Mouse (Mus musculus): Measurements from ENCODE around the gene Tmem63b. TPM values are rescaled to one million over a fixed set of nuclear protein-coding genes. Genes with fewer than 3 reads are reported as not detected.
A peak's percentile ranks its signal among the peaks of the same experiment; 100 is the strongest.

The Tmem63b gene
- 100 to 1,000 TPM; 154 to 155 TPM for total RNA-seq (2021)
- long read RNA-seq, partial matches to known transcripts: 18 of 87 reads
- long read RNA-seq, other reads (novel, unspliced or antisense): 65 of 87 reads

DNA sequence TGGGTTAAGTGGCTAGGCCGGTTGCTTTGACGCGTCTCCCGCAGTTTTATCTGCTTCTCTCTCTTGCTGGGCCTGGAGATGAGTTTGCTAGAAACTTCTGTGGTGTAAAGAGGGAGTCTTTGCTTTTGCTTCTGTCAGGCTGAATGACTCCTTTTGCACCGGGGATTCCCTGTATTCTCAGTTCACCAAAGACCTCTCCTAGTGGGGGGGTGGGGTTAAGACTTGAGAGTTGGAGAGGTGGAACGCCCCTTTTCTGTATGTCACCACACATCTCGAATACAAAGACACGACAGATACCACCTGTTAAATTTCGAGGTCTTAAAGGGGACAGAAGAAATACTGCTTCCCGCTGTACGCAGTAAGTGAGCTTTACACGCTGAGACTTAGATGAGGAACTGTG lies at the start of gene Tmem63b:
TSS of gene Tmem63b (minus strand) at position 190 of the 400 bp plus-strand sequence.
- no peak for DNase-seq (ENCODE audit: low spot score in 2 of 2)

DNA sequence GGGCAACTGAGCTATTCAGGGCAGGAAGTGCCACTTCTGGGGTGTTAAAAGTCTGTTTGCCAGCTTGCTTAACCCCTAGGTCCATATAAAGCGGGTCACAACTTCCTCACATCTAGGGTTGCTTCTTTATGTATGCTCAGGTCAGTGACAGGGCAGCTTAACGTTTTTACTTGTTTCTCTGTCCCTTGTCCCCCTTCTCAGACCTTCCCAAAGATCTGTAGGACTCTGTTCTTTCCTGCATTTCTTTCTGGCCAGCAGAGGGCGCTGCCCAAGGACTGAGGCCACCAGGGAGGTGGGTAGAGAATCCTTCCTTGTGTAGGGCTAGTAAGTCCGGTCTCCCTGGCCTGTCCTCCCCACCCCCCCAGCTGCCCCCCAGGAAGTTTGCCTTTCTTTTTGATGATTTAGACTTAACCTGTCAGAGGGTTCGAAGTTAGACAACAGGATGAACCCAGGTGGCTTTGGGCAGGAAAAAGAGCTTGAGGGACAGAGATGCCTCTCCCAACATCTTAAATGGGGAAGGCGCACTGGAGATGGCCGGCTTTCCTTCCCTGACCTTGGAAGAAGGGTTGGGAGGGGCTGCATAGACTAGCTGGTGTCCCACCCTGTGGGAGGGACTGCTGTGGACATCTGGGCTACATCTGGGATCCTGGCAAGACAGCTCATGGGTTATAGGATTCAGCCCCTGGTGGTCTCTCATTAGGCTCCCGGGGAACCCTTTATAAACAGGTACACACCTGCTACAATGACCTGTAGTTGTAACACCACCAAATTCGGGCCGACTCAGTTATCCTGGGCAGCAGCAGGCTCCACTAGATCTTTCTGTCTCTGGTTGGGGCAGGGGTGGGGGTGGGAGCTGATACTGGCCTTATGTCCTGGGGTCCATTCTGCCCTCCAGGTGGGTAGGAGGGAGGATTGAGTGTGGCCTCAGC lies 48.9 kb upstream of the Tmem63b start:
- peak; percentile 72 to 91 for DNase-seq (ENCODE audit: low spot score in 2 of 2)

DNA sequence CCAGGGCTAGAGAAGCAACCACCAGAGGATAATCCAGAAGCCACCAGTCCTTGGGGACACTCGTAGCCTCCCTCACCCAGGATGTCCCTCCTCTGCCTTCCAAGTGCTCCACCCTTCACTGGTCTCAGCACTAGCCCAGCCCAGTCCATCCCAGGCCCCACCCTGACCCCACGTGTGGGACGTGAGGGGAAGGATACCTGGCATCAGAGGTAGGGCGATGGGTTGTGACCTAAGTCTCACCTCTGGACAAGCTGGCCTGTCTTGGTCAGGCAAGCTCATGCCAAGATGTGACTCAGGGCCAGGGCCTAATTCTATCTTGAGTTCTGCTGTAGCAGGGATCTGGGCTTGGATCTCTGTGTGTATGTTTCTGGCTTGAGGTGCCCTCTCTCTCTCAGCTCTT lies 48.2 kb upstream of the Tmem63b start:
- no peak for DNase-seq (ENCODE audit: low spot score in 2 of 2)

DNA sequence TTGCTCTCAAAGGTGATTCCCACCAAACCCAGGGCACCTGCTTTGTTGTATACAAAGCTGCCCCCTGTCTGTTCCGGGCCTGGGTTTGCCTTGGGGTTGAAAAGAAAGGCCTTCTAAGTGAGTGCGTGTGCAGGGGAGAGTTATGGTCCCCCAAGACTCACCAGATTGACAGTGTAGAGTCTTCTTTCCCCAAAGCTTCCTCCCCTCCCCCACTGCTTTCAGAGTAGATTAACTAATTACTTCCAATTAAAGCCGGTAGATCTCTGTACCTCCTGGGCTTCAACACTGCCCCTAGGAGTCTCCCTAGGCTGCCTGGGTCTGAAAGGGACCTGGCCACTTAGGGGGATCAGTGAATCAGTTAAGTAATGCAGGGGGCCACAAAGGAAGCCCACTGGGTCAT lies 47.6 kb upstream of the Tmem63b start:
- no peak for DNase-seq (ENCODE audit: low spot score in 2 of 2)

DNA sequence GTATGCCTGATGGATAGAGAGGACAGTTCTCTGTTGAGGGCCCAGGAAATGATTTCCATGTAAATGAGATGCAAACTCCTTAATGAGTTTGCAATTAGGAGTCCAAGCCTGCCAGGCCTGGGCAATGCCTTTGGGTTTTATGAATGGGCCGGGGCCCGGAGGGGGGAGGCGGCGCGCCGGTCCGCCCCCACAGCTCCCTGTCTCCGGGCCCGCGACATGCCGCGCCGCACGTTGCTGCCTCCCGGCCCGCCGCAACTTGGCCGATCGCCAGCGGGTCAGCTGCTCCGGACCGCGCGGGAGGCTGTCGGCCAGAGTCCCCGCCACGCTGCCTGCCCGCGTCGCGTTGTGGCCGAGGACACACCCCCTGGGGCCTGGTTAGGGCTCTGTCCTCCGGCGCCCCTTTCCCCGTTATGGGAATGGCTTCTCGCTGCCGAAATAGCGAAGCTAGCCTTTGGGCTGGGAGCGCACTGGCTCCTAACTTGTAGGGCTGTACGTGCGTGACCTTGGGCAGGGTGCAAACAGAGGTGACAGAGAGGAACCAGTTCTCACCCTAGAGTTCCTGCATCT lies 47.1 kb upstream of the Tmem63b start, which contains the start of gene 1600014C23Rik:
TSS of gene 1600014C23Rik (minus strand) at position 110 of the 567 bp plus-strand sequence.
- peak; percentile 68 to 72 for DNase-seq (ENCODE audit: low spot score in 2 of 2)

DNA sequence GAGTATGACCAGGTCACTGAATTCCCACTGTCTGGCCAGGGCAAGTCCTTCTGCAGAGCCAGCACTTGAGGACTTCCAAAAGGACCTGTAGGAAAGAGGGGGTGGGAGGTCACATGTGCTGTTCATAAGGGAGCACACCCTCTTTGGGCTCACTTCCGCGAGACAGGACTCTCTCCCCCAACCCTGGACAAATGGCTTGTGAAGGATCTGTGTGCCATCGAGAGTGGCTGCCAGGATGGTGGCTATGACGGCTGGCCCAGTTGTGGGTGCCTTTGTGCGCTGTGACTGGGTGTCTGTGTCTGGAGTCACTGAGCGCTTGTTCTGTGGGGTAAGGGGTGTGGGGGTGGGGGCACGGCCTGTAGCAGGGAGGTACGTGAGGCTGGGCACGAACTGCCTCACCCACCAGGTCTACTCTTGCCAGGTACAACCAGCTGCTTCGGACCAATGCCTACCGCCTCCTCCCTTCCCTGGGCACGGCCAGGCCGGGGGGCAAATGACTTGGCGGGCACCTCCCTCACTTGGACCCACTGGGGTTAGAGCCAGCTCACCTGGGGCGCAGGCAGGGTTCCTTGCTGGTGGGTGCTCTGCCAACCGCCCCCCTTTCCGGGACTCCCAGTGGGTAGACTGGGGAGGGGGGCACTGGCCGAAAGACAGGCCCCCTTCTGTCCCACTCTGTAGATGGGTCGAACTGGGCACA lies 46.5 kb upstream of the Tmem63b start:
- peak in 1 of 2 experiments; percentile 30 for DNase-seq (ENCODE audit: low spot score in 2 of 2)

DNA sequence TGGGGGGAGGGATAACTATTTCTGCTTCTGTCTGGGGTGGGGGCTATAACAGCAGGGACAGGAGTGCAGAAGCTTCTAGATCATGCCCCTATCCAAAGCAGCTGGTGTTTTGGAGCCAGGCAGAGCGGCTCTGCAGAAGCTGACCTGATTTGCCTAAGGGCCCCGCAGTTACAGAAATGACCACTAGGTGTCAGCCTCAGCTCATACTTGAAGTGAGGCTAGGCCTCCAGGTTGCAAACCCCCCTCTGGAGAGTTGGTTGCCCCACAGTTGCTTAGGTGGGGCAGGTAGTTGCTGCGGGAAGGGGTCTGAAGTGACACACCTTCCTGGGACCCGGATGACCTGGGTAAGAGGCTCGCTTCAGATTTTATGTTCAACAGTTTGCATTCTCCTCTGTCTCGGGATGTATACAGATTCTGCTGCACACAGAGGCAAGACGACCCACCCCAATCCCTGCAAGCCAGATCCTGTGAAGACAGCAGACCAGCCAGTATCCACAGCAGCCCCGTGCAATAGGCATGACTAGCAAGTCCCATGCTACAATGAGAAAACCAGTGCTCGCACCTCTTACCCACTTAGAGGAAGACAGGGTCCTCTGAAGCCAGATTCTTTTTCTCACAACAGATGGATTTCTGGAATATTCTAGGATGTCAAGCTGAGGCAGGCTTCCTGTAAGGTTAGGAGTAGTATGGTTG lies 44.6 kb upstream of the Tmem63b start:
- DNase-seq (ENCODE audit: low spot score in 2 of 2): peak; percentile 82 to 96

DNA sequence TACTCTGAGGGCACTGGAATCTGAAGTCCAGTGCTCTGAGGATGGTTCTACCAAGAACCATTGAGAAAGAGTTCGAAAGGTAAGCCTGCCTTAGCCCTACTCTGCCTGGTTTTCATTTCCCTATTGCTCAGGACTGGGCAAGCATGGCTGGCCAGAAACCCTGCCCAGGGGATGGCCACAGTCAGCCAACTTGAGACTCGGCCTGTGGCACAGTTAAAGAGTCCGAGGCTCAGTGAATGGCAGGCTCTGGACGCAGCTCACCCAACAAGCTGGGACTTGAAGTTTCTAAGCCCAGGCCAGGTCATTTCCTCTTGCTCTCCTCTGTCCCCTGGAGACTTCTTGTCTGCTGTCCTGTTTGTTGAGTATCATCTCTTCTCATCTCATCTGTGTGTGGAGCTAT lies 44.0 kb upstream of the Tmem63b start:
- no peak for DNase-seq (ENCODE audit: low spot score in 2 of 2)

DNA sequence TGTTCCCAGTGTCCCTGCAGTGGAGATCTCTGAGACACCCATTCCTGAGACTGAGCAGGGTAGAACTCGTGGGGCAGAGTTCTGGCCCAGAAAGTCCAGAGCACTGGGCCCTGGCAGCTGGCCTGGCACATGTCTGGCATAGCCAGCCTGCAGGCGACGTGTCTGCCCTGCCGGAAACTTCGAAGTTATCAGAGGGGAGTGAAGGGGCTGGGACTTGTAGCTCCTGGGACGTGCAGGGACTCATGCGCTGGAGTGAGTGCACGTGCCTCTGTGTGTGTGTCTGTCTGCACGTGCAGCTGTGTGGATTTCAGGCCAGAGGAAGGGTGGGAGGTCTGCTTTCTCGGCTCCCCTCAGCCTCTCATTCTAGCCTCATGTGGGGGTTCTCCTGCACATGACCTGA lies 42.7 kb upstream of the Tmem63b start:
- DNase-seq (ENCODE audit: low spot score in 2 of 2): no peak

DNA sequence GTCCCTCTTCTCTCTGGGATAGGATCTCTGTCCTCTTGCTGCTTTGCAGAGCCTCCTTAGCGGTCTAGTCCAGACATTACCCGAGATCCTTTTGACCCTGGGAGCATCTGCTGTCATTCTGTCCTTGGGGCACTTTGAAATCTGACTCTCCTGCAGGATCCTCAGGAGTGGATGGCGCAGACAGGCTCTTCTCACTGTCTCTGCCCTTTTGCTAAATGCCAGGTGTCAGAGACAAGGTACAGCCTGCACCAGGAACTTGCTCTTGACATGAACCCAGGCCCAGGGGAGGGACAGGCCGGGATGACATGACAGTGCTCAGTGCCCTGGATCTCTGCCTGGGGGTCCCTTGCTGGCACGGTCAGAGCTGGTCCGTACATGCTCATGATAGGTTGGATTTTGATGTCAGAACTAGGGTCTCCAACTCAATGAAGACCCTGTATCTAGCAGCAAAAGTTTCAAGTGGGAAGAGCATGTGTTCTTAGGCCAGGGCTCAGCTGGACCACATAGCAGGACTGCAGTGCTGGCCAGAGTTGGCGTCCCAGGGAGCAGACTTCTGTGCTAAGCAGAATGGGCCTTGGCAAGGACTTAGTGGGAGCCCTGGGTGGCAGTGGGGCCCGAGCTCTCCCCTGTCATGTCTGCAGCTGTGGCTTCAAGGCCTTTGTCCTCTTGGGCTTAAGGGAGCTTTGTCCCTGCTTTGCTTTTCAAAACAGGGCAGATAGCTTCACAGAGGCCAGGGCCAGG lies 41.4 kb upstream of the Tmem63b start:
- DNase-seq (ENCODE audit: low spot score in 2 of 2): no peak

DNA sequence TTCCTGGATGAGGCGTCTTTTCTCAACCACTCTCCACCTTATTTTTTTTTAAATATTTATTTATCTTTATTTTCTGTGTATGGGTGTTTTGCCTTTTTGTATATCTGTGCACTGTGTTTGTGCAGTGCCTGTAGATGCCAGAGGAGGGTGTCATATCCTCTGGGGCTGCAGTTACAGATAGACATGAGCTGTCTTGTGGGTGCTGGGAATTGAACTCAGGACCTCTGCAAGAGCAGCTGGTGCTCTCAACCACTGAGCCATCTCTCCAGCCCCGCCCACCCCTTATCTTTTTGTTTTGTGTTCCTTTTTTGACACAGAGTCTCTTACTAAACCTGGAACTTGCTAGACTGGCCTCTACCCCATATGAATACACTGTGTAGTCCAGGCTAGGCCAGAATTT lies 40.8 kb upstream of the Tmem63b start:
- no peak for DNase-seq (ENCODE audit: low spot score in 2 of 2)

DNA sequence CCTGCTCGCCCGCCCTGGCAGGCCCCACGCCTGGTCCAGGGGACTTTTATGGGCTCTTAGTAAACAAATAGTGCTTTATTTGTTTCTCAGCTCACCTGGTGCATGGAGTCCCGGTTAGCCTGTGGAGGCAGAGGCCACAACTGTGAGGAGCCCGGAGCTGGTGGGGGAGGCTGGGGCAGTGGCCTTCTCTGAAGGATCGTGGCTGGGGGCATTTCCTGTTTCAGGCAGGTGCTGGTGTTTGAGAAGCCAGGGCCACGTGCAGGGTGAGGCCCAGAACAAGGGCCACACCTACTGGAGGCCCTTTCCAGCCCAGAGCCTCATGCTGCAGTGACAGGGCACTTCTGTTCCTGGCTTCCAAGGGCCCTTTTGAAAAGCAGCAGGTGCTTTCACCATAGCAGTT lies 39.5 kb upstream of the Tmem63b start:
- DNase-seq (ENCODE audit: low spot score in 2 of 2): no peak

DNA sequence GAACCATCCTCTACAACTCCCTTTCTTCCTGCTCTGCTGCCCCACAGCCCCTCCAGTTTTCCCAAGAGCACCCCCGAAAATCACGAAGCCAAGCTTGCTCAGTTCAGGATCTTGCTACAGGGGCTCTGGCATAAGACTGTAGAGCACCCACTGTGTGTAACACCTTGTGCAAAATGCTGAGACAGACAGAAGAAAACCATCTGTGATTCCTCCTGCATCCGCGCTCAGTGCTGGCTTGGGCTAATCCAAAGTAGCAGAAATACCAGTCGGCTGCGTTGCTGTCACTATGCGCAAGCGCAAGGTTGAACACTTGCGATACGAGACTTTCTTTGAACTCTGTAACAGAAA lies 37.8 kb upstream of the Tmem63b start:
- no peak for DNase-seq (ENCODE audit: low spot score in 2 of 2)

DNA sequence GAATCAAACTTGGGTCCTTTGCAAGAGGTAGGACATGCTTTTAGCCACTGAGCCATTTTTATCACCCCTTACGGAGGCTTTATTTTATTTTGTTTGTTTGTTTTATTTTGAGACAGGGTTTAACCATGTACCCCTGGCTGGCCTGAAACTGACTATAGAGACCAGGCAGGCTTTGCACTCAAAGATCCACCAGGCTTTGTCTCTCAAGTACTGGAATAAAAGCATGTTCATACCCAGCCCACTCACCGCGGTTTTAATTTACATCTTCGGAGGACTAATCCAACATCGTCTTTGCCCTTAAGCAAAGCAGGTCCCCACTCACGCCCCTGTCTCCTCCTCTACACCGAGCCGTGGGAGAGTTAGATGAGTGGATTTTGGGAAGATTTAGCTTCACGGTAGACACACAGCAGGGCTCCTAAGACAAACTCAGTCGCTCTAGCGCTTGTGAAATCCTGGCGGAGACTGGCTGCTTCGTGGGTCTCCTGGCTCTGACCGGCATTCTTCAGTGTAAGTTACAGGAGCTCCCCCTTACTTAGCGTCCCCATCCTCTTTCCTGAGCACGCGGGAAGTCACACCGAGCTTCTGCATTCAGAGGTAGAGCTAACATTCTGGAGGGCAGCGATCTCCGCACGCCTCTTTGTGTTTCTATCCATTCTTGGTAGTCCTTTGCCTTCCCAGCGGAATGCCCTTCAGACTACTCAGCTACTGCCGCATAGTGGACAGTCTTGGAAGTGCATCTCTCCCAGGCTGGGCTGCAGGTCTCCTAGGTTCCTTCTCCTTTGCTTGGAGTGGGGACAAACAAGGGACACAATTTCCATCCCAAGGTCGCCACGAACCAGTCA lies 37.2 kb upstream of the Tmem63b start:
- peak; percentile 71 to 87 for DNase-seq (ENCODE audit: low spot score in 2 of 2)

DNA sequence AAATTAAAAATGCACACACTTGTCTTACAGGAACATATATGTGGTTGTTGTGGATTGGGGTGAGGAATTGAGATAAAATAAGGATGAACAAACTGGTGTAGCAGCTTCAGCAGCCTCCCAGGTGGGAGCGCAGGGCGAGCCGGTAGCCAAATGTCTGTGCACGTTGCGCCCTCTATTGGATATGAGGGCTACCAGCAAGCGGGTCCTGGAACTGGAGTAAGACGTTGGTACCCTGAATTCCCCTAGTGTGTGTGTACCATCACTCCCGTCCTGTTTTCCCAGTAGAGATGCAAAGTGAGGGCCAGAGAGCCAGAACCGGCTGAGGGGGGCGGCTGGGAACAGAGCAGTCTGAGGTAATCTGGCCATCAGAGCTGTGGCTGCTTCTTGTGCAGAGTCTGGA lies 31.6 kb upstream of the Tmem63b start:
- DNase-seq (ENCODE audit: low spot score in 2 of 2): peak; percentile 62 to 87

DNA sequence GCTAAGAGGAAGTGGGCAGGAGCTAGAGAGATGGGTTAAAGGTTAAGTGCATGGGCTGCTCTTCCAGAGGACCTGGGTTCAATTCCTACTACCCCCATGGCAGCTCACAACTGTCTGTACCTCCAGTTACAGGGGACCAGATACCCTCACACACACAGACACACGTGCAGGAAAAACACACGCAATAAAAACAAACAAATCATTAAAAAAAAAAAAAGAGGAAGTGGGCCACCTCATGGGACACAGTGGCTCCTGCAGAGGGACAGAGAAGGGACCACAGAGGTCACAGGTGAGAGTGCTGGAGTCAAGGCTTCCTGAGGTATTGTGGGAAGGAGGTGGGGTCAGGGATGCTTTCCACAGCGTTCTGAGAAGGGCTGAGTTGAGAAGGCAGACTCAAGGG lies 24.8 kb upstream of the Tmem63b start:
- no peak for DNase-seq (ENCODE audit: low spot score in 2 of 2)

DNA sequence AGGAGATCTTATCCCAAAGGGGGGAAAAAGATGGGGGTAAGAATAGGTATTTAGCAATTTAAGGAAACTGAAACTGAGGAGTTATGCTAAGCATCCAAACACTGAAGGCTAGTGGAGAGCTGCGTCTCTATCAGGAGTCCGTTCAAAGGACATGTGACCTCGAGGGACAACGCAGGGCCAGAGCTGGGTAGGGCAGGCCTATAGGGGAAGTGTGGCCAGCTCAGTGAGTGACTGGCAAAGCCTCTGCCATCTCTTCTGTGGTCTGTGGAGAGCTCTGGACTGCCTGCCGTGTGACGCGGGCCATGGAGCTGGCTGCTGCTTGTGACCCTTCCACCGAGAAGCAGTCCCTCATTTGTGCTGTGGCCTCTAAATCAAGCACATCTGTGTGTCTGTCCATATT lies 23.7 kb upstream of the Tmem63b start:
- DNase-seq (ENCODE audit: low spot score in 2 of 2): no peak

DNA sequence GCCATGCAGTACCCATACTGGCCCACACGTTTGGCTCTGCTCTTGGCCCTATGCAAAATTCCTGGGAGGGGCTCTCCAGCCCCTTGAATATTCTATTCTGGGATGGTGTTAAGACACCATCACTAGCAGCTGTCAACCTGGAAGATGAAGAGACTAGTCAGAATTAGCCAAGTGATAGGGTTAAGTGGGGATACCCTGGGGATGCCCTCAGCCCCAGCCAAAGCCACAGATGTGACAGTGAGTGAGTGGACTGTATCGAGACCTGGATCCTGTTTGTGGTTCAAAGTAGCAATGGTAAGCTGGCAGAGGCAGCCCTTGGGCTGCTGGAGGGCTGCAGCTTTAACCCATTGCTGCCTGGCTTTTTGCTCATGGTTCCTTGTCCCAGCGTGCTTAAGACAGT lies 23.1 kb upstream of the Tmem63b start:
- no peak for DNase-seq (ENCODE audit: low spot score in 2 of 2)

DNA sequence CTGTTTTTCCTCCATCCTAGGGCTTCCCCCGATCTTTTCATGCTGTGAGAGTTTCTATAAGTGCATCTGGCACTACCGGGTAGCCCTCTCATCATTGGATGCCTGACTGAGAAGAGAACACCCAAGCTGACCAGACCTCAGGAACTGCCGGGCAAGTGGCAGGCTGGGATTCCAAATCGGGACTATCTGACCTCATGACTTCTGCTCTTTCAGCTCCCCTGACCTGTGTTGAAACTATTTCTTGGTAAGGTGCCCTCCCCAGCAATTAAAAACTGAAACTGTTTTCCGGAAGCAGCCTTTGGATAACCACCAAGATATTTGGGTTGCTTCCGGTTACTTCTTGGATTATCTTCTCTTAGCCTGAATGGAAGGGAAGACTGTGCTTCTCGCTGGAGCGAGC lies 21.5 kb upstream of the Tmem63b start:
- no peak for DNase-seq (ENCODE audit: low spot score in 2 of 2)

DNA sequence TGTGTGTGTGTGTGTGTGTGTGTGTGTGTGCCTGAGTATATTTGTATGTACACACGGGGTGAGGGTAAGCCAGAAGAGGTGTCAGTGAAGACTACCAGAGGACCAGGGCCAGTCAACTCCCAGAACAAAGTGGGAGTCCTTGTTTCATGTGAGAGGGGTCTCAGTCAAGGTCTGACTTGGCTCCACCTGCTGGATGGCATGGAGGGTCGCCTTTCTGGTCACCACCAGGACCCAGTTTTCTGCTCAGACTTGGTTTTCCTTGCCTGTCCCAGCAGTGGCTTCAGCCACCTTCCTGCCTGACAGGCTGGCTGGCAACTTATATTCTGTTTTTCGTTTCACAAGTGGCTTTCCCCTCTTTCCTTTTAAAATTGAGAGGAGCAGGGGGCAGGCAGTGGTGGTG lies 20.7 kb upstream of the Tmem63b start:
- no peak for DNase-seq (ENCODE audit: low spot score in 2 of 2)

Measured in layer of hippocampus, adult 18-20 months (tissue).